Mouse (Mus musculus) E14TG2a.4 (cell line): ENCODE measurements at regions not wholly inside any gene's neighbourhood (a gene's known extent, or its start where the extent isn't known, plus 50 kb on each side); places are given as distances from the start of the nearest gene placed in this dataset.

Experiments used
- H3K27me3 ChIP-seq: 2 replicates; pipeline ENCODE4 v1.6.1; 2014; ENCODE audit warnings: low read length, control low read depth; ENCODE audit not compliant: insufficient read depth
- H3K36me3 ChIP-seq: 2 replicates; pipeline ENCODE4 v1.6.1; 2014; ENCODE audit warnings: low read length, control low read depth; ENCODE audit not compliant: insufficient read depth
- H3K4me1 ChIP-seq: replicated peaks from 2 replicates; pipeline ENCODE4 v1.6.1; 2014; ENCODE audit warnings: low read depth, low read length, control low read depth
- H3K4me3 ChIP-seq: replicated peaks from 2 replicates; pipeline ENCODE4 v1.5.1; 2014; ENCODE audit warnings: mild to moderate bottlenecking, low read length
- H3K9me3 ChIP-seq: 2 replicates; pipeline ENCODE4 v1.6.1; 2014; ENCODE audit warnings: low read length, control low read depth
- CTCF ChIP-seq: conservative IDR thresholded peaks from 2 replicates; pipeline ENCODE4 v1.5.1; 2014; ENCODE audit warnings: low read length
- NANOG ChIP-seq: IDR thresholded peaks from 2 replicates; pipeline ENCODE4 v1.6.1; 2014; ENCODE audit warnings: borderline replicate concordance, low read length, mixed read lengths
- POU5F1 ChIP-seq: IDR thresholded peaks from 2 replicates; pipeline ENCODE4 v1.6.1; 2014; ENCODE audit warnings: low read length, borderline replicate concordance

GRCm38 (mm10) chr16:9514538-9514937 lies 480.8 kb downstream of the Grin2a start:
- H3K4me3 ChIP-seq, result no peak overlapping the region
- no peaks in the 10 kb centered on the region for H3K36me3 ChIP-seq
- H3K27me3 ChIP-seq, result no peaks in the 10 kb centered on the region
- no peak for TF ChIP-seq POU5F1
- TF ChIP-seq CTCF, result no peak
- no peak for TF ChIP-seq NANOG
- H3K9me3 ChIP-seq, result peaks cover 12% of the 10 kb centered on the region; the same call in 1 of the 2 replicates
- H3K4me1 ChIP-seq, result peaks cover 4% of the 10 kb centered on the region
